ENCODE assay signal across 19 mouse cellular contexts in genomic region chr9:122132145-122132544, GRCm38 (mm10). TPM values are rescaled to one million over a fixed set of nuclear protein-coding genes. Genes with fewer than 3 reads are reported as not detected.
A peak's percentile ranks its signal among the peaks of the same experiment; 100 is the strongest.
DNase-seq lines count a peak whose midpoint lies in the region; ATAC-seq and TF ChIP-seq lines count a peak whose summit lies in the region.
"Had no signal": no experiment of that assay in that cellular context is flagged by ENCODE, and none has a peak within 500 bp of the region (broad histone marks: within the 10 kb centered on the region; RNA-seq: fewer than 3 reads in every experiment).

No protein-coding gene starts in this region.

- TF ChIP-seq CTCF in gastrocnemius, adult 2 months (IDR thresholded peaks at IDR 0.05) = no peak
- no peak for TF ChIP-seq CTCF in kidney, postnatal 0 days (IDR thresholded peaks at IDR 0.05; ENCODE audit: low read depth)
- TF ChIP-seq CTCF in midbrain, postnatal 0 days (IDR thresholded peaks at IDR 0.05) = no peak

- peak; percentile 9 for DNase-seq in gastrocnemius, adult 2 months
- DNase-seq in gastrocnemius, adult 8-10 months (ENCODE audit: low spot score in 2 of 2) = no peak
- DNase-seq in kidney, postnatal 0 days (ENCODE audit: low spot score) = no peak
- DNase-seq in liver, embryonic 11.5 days (ENCODE audit: low spot score) = peak; percentile 30
- DNase-seq in midbrain, postnatal 0 days (ENCODE audit: low spot score) = no peak
- no peak for DNase-seq in left cerebral cortex, adult 9 months (ENCODE audit: low spot score in 2 of 2)
- no peak for DNase-seq in thymus, postnatal 10 days (ENCODE audit: low spot score in 2 of 2)
- DNase-seq: adrenal gland, adult 2 months; cerebellum, postnatal 36 days; gastrocnemius, postnatal 10 days; heart, adult 18-20 months; lung, postnatal 10 days; spleen, adult 18-20 months had no signal

- H3K4me3 ChIP-seq in gastrocnemius, adult 2 months = no peak overlapping the region
- H3K4me3 ChIP-seq in kidney, postnatal 0 days (replicated peaks; ENCODE audit: low read depth, low read length) = no peak overlapping the region
- no peak overlapping the region for H3K4me3 ChIP-seq in kidney, embryonic 16.5 days (ENCODE audit: low read length)
- no peak overlapping the region for H3K4me3 ChIP-seq in liver, embryonic 11.5 days (ENCODE audit: low read depth, low read length)
- H3K4me3 ChIP-seq in midbrain, postnatal 0 days (ENCODE audit: low read depth, low read length) = no peak overlapping the region
- H3K4me3 ChIP-seq: embryonic facial prominence, embryonic 15.5 days; limb, embryonic 15.5 days; midbrain, embryonic 12.5 days; neural tube, embryonic 13.5 days had no signal

- H3K9me3 ChIP-seq in kidney, postnatal 0 days (replicated peaks; ENCODE audit: low read length) = no peaks in the 10 kb centered on the region
- no peaks in the 10 kb centered on the region for H3K9me3 ChIP-seq in kidney, embryonic 16.5 days (ENCODE audit: low read length)
- H3K9me3 ChIP-seq in liver, embryonic 11.5 days (ENCODE audit: control insufficient read depth, low read length) = no peaks in the 10 kb centered on the region
- H3K9me3 ChIP-seq in midbrain, postnatal 0 days (ENCODE audit: low read length) = no peaks in the 10 kb centered on the region
- H3K9me3 ChIP-seq: embryonic facial prominence, embryonic 15.5 days; limb, embryonic 15.5 days; midbrain, embryonic 12.5 days; neural tube, embryonic 13.5 days had no signal

- H3K9ac ChIP-seq in kidney, postnatal 0 days (ENCODE audit: low read depth, low read length) = no peak overlapping the region
- H3K9ac ChIP-seq in kidney, embryonic 16.5 days (replicated peaks; ENCODE audit: low read length) = no peak overlapping the region
- no peak overlapping the region for H3K9ac ChIP-seq in liver, embryonic 11.5 days (ENCODE audit: low read depth, low read length)
- H3K9ac ChIP-seq in midbrain, postnatal 0 days (replicated peaks; ENCODE audit: low read length, poor library complexity, severe bottlenecking) = no peak overlapping the region
- H3K9ac ChIP-seq: embryonic facial prominence, embryonic 15.5 days; limb, embryonic 15.5 days; midbrain, embryonic 12.5 days; neural tube, embryonic 13.5 days had no signal

- WGBS in kidney, postnatal 0 days = 62% methylated on average over 7 of the region's 7 CpGs
- WGBS in kidney, embryonic 16.5 days = 54% methylated on average over 7 of the region's 7 CpGs
- 69% methylated on average over 7 of the region's 7 CpGs for WGBS in liver, embryonic 11.5 days
- WGBS in midbrain, postnatal 0 days = 90% methylated on average over 7 of the region's 7 CpGs

- H3K4me1 ChIP-seq in kidney, postnatal 0 days (replicated peaks; ENCODE audit: insufficient read depth, low read length) = no peaks in the 10 kb centered on the region; the same call in 1 of the 2 replicates
- H3K4me1 ChIP-seq in kidney, embryonic 16.5 days (ENCODE audit: insufficient read depth, low read length) = peaks cover 17% of the 10 kb centered on the region
- H3K4me1 ChIP-seq in liver, embryonic 11.5 days (replicated peaks; ENCODE audit: control insufficient read depth, insufficient read depth, low read length) = peaks cover 12% of the 10 kb centered on the region
- H3K4me1 ChIP-seq in midbrain, postnatal 0 days (ENCODE audit: insufficient read depth, low read length) = 0 out of 2 replicates have a peak, but pooled peaks cover 3% of the 10 kb centered on the region

- 0 out of 2 replicates have a peak, but pooled peaks have one; percentile 41 for ATAC-seq in kidney, postnatal 0 days (replicated peaks; ENCODE audit: low FRiP score, low read depth)
- ATAC-seq in kidney, embryonic 16.5 days (ENCODE audit: low FRiP score, low TSS enrichment) = no peak
- no peak for ATAC-seq in liver, embryonic 11.5 days (replicated peaks; ENCODE audit: low FRiP score)
- no peak for ATAC-seq in midbrain, postnatal 0 days (ENCODE audit: low FRiP score)
- ATAC-seq: hindbrain, embryonic 16.5 days had no signal

- H3K27me3 ChIP-seq in kidney, postnatal 0 days (ENCODE audit: insufficient read depth, low read length) = no peaks in the 10 kb centered on the region
- no peaks in the 10 kb centered on the region for H3K27me3 ChIP-seq in kidney, embryonic 16.5 days (ENCODE audit: insufficient read depth, low read length)
- H3K27me3 ChIP-seq in liver, embryonic 11.5 days (replicated peaks; ENCODE audit: control insufficient read depth, insufficient read depth, low read length) = no peaks in the 10 kb centered on the region
- H3K27me3 ChIP-seq in midbrain, postnatal 0 days (ENCODE audit: insufficient read depth, low read length) = no peaks in the 10 kb centered on the region
- H3K27me3 ChIP-seq: embryonic facial prominence, embryonic 15.5 days; limb, embryonic 15.5 days; midbrain, embryonic 12.5 days; neural tube, embryonic 13.5 days had no signal

- H3K36me3 ChIP-seq in kidney, postnatal 0 days (ENCODE audit: insufficient read depth, low read length) = peaks cover 9% of the 10 kb centered on the region; the same call in 1 of the 2 replicates
- H3K36me3 ChIP-seq in kidney, embryonic 16.5 days (ENCODE audit: insufficient read depth, low read length) = 0 out of 2 replicates have a peak, but pooled peaks cover 4% of the 10 kb centered on the region
- no peaks in the 10 kb centered on the region for H3K36me3 ChIP-seq in liver, embryonic 11.5 days (ENCODE audit: control insufficient read depth, insufficient read depth, low read length)
- 0 out of 2 replicates have a peak, but pooled peaks cover 5% of the 10 kb centered on the region for H3K36me3 ChIP-seq in midbrain, postnatal 0 days (ENCODE audit: insufficient read depth, low read length)

- no peak overlapping the region for H3K27ac ChIP-seq in gastrocnemius, adult 2 months
- no peak overlapping the region for H3K27ac ChIP-seq in kidney, postnatal 0 days
- H3K27ac ChIP-seq in kidney, embryonic 16.5 days (ENCODE audit: low read length) = no peak overlapping the region
- H3K27ac ChIP-seq in liver, embryonic 11.5 days (ENCODE audit: low read depth, low read length) = no peak overlapping the region
- no peak overlapping the region; the same call in 1 of the 2 replicates for H3K27ac ChIP-seq in midbrain, postnatal 0 days (ENCODE audit: low read depth, low read length)
- H3K27ac ChIP-seq: embryonic facial prominence, embryonic 15.5 days; limb, embryonic 15.5 days; midbrain, embryonic 12.5 days; neural tube, embryonic 13.5 days had no signal

- intact Hi-C loops in gastrocnemius, adult 2 months (cut with DNase I) = no loop called here

- H3K4me2 ChIP-seq in kidney, postnatal 0 days (ENCODE audit: low read length) = no peak overlapping the region
- no peak overlapping the region for H3K4me2 ChIP-seq in kidney, embryonic 16.5 days (replicated peaks; ENCODE audit: low read depth, low read length)
- H3K4me2 ChIP-seq in liver, embryonic 11.5 days = no peak overlapping the region
- H3K4me2 ChIP-seq in midbrain, postnatal 0 days (ENCODE audit: low read depth, low read length, poor library complexity, severe bottlenecking) = no peak overlapping the region
- H3K4me2 ChIP-seq: embryonic facial prominence, embryonic 15.5 days; limb, embryonic 15.5 days; midbrain, embryonic 12.5 days; neural tube, embryonic 13.5 days had no signal

RNA-seq across cellular contexts. Expression of gene Snrk, which starts 15.1 kb away (rescaled TPM):
- 10 to 100 TPM; 55.2 to 80.0 TPM for total RNA-seq in gastrocnemius, adult 2 months (2021)
- 10 to 100 TPM; 37.1 to 69.7 (median 59.6) TPM for total RNA-seq in gastrocnemius, adult 8-10 months (2022)
- polyA plus RNA-seq in kidney, postnatal 0 days (2015; fragmentation: Nextera tagmentation; extraction: Ambion mirVana) = 51.3 and 51.6 TPM in 2 replicates
- 63.3 and 65.1 TPM in 2 replicates for polyA plus RNA-seq in kidney, embryonic 16.5 days (2015; fragmentation: Nextera tagmentation; extraction: Ambion mirVana)
- 27.0 and 34.1 TPM in 2 replicates for polyA plus RNA-seq in liver, embryonic 11.5 days (2014; fragmentation: Nextera tagmentation; extraction: Ambion mirVana)
- 90.5 and 101 TPM in 2 replicates for total RNA-seq in midbrain, postnatal 0 days (2014; rRNA removed)
- 77.2 and 79.9 TPM in 2 replicates for polyA plus RNA-seq in midbrain, postnatal 0 days (2015; fragmentation: Nextera tagmentation; extraction: Ambion mirVana)

Comparison
In these comparisons a context has a peak if more than half of its experiments do, and no peak if none do; other contexts are left out.
1. DNase-seq: peak in gastrocnemius, adult 2 months (single experiment) and liver, embryonic 11.5 days (single experiment); none in gastrocnemius, adult 8-10 months (0 of 2), kidney, postnatal 0 days (single experiment), midbrain, postnatal 0 days (single experiment), left cerebral cortex, adult 9 months (0 of 2) and thymus, postnatal 10 days (0 of 2).